Mouse (Mus musculus) brown adipose tissue, adult 24 weeks (tissue): Measurements from ENCODE around the gene Trub1. TPM values are rescaled to one million over a fixed set of nuclear protein-coding genes. Genes with fewer than 3 reads are reported as not detected.

Experiments
- H3K27ac ChIP-seq: fragments of 200-500 bp; replicated peaks from 2 replicates; pipeline ENCODE4 v1.5.1; 2012; ENCODE audit warnings: low read depth, mild to moderate bottlenecking, low read length
- H3K4me1 ChIP-seq: fragments of 200-500 bp; 2 replicates; pipeline ENCODE4 v1.6.1; 2012; ENCODE audit warnings: low read length, mixed read lengths; ENCODE audit not compliant: control insufficient read depth, insufficient read depth, insufficient read length
- H3K4me3 ChIP-seq: fragments of 200-500 bp; 2 replicates; pipeline ENCODE4 v1.5.1; 2012; ENCODE audit warnings: low read depth, mild to moderate bottlenecking, low read length, moderate library complexity; ENCODE audit not compliant: insufficient read depth
- polyA plus RNA-seq: library from polyadenylated mRNA; stranded (reverse); fragments of >200 nt; gene quantifications from 2 replicates; pipeline ENCODE4 v1.2.4, GENCODE M21; 2012; ENCODE audit not compliant: missing spikeins, insufficient read depth, insufficient read length

The Trub1 gene
- polyA plus RNA-seq, 1 experiment, result 13.0 TPM

- Histone ChIP-seq H3K4me1 (no peaks in the 10 kb centered on the region), H3K27ac (no peak overlapping the region), H3K4me3 (no peak overlapping the region)
Observed at GRCm38 (mm10) chr19:57465742-57466141, 13.0 kb downstream of the Trub1 start.

- Histone ChIP-seq H3K27ac (no peak overlapping the region), H3K4me3 (no peak overlapping the region)
Observed at GRCm38 (mm10) chr19:57471033-57471432, 18.3 kb downstream of the Trub1 start.

GRCm38 (mm10) chr19:57472169-57472568 lies 19.5 kb downstream of the Trub1 start:
- no peak overlapping the region for H3K27ac ChIP-seq
- no peak overlapping the region for H3K4me3 ChIP-seq
- no peaks in the 10 kb centered on the region for H3K4me1 ChIP-seq

More at GRCm38 (mm10) chr19:57471033-57471432, 18.3 kb downstream of the Trub1 start:
- H3K4me1 ChIP-seq, result no peaks in the 10 kb centered on the region

- Histone ChIP-seq H3K4me1 (no peaks in the 10 kb centered on the region), H3K4me3 (no peak overlapping the region), H3K27ac (no peak overlapping the region)
Observed at GRCm38 (mm10) chr19:57473301-57473700, 20.6 kb downstream of the Trub1 start.

GRCm38 (mm10) chr19:57475298-57475697 lies 22.6 kb downstream of the Trub1 start:
- no peak overlapping the region for H3K4me3 ChIP-seq

GRCm38 (mm10) chr19:57477310-57477709 lies 24.6 kb downstream of the Trub1 start:
- Histone ChIP-seq H3K4me3 (no peak overlapping the region), H3K4me1 (no peaks in the 10 kb centered on the region), H3K27ac (no peak overlapping the region)

More at GRCm38 (mm10) chr19:57475298-57475697, 22.6 kb downstream of the Trub1 start:
- Histone ChIP-seq H3K27ac (no peak overlapping the region), H3K4me1 (no peaks in the 10 kb centered on the region)

GRCm38 (mm10) chr19:57478056-57478455 lies 25.3 kb downstream of the Trub1 start:
- Histone ChIP-seq H3K4me1 (no peaks in the 10 kb centered on the region), H3K4me3 (no peak overlapping the region), H3K27ac (no peak overlapping the region)

- Histone ChIP-seq H3K4me1 (no peaks in the 10 kb centered on the region), H3K27ac (no peak overlapping the region), H3K4me3 (no peak overlapping the region)
Observed at GRCm38 (mm10) chr19:57479886-57480655, 27.4 kb downstream of the Trub1 start.

GRCm38 (mm10) chr19:57481743-57482259 lies 29.1 kb downstream of the Trub1 start:
- Histone ChIP-seq H3K4me1 (no peaks in the 10 kb centered on the region), H3K4me3 (no peak overlapping the region), H3K27ac (no peak overlapping the region)

GRCm38 (mm10) chr19:57482815-57483214 lies 30.1 kb downstream of the Trub1 start:
- Histone ChIP-seq H3K4me1 (no peaks in the 10 kb centered on the region), H3K27ac (no peak overlapping the region), H3K4me3 (no peak overlapping the region)

GRCm38 (mm10) chr19:57487051-57487658 lies 34.4 kb downstream of the Trub1 start:
- no peaks in the 10 kb centered on the region for H3K4me1 ChIP-seq
- H3K27ac ChIP-seq, result no peak overlapping the region
- H3K4me3 ChIP-seq, result no peak overlapping the region

- Histone ChIP-seq H3K4me3 (no peak overlapping the region), H3K27ac (no peak overlapping the region), H3K4me1 (no peaks in the 10 kb centered on the region)
Observed at GRCm38 (mm10) chr19:57489527-57489926, 36.8 kb downstream of the Trub1 start.

- H3K27ac ChIP-seq, result no peak overlapping the region
- H3K4me1 ChIP-seq, result no peaks in the 10 kb centered on the region
Observed at GRCm38 (mm10) chr19:57491030-57491429, 38.3 kb downstream of the Trub1 start.

GRCm38 (mm10) chr19:57494020-57494419 lies 41.3 kb downstream of the Trub1 start:
- Histone ChIP-seq H3K4me3 (no peak overlapping the region), H3K27ac (no peak overlapping the region), H3K4me1 (no peaks in the 10 kb centered on the region)

More at GRCm38 (mm10) chr19:57491030-57491429, 38.3 kb downstream of the Trub1 start:
- H3K4me3 ChIP-seq, result no peak overlapping the region

GRCm38 (mm10) chr19:57498110-57498743 lies 45.5 kb downstream of the Trub1 start:
- no peaks in the 10 kb centered on the region for H3K4me1 ChIP-seq
- no peak overlapping the region for H3K4me3 ChIP-seq
- H3K27ac ChIP-seq, result no peak overlapping the region
